Mouse (Mus musculus): ENCODE data around the gene Kank4.
"Not testable (repeated sequence)": the region's sequence is repeated elsewhere in the genome, so short reads cannot be mapped to it uniquely, and the experiment has no call there.

The Kank4 gene

DNA sequence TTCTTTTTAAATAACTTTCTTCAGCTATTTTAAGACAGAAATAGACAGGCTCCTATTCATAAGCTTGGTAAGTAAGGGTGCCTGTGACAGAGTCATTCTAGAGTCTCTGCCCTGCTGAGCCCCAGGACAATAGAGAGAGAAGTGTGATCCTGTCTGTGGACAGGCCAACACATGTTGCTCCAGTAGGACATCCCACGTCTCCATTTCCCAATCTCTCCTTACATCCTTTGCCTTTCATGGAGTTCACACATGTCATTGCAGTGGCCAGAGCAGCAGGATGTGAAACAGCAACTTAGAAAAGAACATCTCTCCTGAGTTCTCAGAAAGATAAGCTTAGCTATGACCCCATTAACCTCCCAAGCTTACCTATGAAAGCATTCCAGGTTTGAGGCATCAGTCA lies 14.4 kb upstream of the Kank4 start:
- DNase-seq (ENCODE audit: low spot score in 2 of 2): no peak

GRCm38 (mm10) chr4:98826701-98827100 lies 9.4 kb upstream of the Kank4 start:
- DNase-seq (ENCODE audit: low spot score in 2 of 2): no peak

GRCm38 (mm10) chr4:98823740-98824139 lies 6.4 kb upstream of the Kank4 start, which contains the start of gene I0C0044D17Rik:
Gene I0C0044D17Rik, minus strand, starts transcription at chr4:98823840.
- DNase-seq (ENCODE audit: low spot score in 2 of 2): not testable (repeated sequence)

DNA sequence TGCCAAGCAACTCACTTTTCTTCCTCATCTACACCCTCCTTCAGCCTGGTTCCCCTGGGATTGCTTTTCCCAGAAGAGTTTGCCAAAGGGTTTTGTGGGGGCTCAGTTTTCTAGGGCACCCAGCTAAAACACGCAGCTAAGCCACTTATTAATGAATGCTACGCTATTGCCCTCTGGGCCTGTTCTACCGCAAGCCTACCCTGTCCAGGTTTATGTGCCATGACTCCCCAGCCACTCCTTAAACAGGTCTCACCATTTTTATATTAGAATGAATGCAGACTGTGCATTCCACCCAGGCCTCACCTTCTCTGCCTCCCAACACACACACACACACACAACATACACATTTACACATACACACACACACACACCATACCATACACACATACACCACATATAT lies 5.7 kb upstream of the Kank4 start:
- no peak for DNase-seq (ENCODE audit: low spot score in 2 of 2)

GRCm38 (mm10) chr4:98822478-98822877 lies 5.1 kb upstream of the Kank4 start:
- DNase-seq (ENCODE audit: low spot score in 2 of 2): no peak

GRCm38 (mm10) chr4:98819216-98819755 lies 1.9 kb upstream of the Kank4 start:
- peak in 1 of 2 experiments; percentile 15 for DNase-seq (ENCODE audit: low spot score in 2 of 2)

- no peak for DNase-seq (ENCODE audit: low spot score in 2 of 2)
Measured at GRCm38 (mm10) chr4:98816807-98817183, 542 bp downstream of the Kank4 start.

DNA sequence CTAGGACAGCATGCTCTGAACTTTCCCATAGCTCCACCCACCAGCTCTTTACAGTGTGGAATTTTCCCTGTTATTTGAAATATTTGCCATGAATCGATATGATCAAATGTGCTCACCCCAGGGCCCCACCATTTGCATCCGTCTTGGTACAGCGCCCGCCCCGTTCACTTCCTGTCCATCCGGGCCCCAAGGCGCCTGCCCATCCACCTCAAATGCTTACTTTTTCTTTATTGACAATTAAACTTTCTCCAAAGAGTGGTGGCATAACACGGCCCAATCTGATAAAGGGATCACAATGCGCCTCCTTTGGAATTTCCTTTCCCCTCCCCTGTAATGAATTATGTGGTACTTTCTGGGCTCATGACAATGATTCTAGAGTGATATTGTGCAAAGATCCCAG lies 11.0 kb downstream of the Kank4 start:
- no peak for DNase-seq (ENCODE audit: low spot score in 2 of 2)

DNA sequence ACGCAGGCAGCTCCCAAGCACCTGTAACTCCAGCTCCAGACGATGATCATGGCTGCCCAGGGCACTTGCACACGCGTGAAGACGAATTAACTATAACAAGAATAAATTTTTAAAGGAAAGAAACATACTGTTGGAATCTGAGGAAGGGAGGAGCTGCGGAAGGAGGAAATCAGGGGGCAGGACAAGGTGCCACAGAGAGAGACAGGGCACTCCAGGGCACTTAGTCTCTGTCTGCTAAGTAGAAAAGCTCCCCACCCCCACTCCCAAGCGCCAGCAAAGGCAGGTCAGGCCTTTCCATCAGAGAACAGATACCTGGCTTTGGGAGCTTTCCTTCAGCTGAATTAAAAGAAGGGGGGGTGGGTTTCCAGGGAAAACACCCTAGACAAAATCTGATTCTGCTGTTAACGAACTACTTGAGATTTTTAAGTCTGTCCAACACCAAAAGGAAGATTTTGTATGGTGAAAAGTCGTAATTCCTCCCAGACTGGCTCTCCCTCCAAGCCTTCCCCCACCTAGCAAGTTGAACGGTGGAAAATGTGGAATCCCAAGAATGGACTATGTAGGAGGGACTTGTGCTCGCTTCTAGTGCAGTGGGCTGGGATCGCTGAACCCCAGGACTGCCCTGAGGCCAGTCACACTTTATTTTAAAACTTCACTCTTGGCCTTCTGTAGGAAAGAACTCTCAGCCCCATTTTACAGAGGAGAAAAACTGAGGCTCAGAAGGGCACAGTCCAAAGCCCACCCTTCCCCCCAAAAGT lies 11.9 kb downstream of the Kank4 start:
- no peak for DNase-seq (ENCODE audit: low spot score in 2 of 2)

DNA sequence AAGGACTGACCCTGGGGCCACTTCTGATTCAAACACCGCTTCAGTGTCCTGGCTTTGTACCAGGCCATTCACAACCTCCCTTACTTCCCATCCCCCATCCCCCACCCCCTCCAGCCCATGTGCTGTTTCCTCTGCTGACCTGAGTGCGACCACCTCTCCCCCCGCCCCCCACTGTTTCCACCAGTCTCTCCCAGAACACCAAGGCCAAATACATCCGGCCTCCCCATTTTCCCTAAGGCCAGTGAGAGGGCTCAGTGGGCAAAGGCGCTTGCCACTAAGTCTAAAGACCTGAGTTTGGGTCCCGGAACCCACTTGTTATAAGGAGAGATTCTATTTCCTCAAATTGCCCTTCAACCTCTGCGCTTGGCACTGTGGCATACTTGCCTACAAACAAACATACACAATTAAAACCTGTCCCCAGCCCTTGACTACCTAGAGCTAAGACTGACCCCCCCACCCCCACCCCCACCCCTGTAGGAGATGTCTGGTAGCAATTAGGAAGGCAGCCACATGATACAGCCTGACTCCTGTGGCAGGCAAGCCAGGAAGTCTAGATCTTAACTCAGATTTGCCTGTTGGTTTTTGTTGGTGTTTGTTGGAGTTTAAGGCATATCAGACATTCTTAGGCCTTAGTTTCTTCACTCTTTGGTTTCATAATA lies 12.7 kb downstream of the Kank4 start:
- no peak for DNase-seq (ENCODE audit: low spot score in 2 of 2)

GRCm38 (mm10) chr4:98801775-98802174 lies 15.6 kb downstream of the Kank4 start:
- no peak for DNase-seq (ENCODE audit: low spot score in 2 of 2)

DNA sequence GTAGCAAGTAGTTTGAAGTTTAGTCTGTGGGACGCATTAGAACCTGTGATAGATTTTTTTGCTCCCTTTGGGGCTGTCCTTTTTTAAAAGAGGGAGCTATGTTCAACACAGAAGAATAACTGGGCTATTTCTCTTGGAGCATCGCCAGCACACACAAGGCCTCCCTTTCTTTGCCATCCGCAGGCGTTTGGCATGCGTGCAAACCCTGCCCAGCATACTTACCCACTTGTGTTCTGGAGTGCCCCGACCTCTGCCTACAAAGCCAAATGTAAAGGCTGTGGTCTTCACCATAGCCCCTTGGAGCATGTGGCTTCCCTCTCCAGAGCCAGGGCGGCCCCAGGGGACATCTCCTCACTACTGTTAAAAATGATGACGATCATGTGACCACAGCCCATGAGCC lies 16.5 kb downstream of the Kank4 start:
- DNase-seq (ENCODE audit: low spot score in 2 of 2): no peak

DNA sequence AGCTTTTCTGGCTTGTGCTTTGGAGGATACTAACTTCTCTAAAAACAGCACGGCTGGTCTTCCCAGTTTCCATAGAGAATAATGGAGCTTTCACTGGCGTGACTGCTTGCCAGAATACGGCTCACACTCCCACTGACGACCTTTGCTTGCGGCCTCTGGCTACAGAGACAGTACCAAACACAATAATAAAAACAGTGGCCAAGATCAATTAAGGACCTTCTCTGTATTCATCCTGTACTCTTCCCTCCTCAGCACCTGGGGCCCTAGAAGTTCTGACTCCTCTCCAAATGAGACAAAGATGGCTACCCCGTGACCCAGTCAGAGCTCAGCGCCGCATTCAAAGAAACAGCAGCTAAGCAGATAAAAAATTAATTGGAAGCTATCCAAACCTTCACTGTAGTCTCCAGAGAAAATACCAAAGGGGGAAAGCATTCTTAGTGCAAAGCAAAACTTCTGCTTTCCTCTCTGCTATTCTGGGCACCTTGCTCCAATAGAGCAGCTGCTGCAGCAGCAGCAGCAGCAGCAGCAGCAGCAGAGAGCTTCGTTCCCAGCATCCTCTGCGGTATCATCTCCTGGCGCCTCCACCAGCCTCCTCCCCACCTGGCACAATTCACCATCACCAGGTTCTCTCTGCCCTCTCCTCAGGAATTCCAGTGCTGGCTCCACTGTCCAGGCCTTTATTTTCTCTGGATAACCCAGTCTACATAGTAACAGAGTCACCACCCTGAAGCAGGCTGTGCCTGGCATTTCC lies 20.6 kb downstream of the Kank4 start:
- DNase-seq (ENCODE audit: low spot score in 2 of 2): peak in 1 of 2 experiments; percentile 21

- DNase-seq (ENCODE audit: low spot score in 2 of 2): peak in 1 of 2 experiments; percentile 6
Measured at GRCm38 (mm10) chr4:98795241-98795640, 22.1 kb downstream of the Kank4 start.

GRCm38 (mm10) chr4:98793486-98793885 lies 23.9 kb downstream of the Kank4 start:
- DNase-seq (ENCODE audit: low spot score in 2 of 2): no peak

GRCm38 (mm10) chr4:98790721-98791120 lies 26.6 kb downstream of the Kank4 start:
- DNase-seq (ENCODE audit: low spot score in 2 of 2): no peak

- DNase-seq (ENCODE audit: low spot score in 2 of 2): no peak
Measured at GRCm38 (mm10) chr4:98789861-98790311, 27.5 kb downstream of the Kank4 start.

- DNase-seq (ENCODE audit: low spot score in 2 of 2): no peak
Measured at GRCm38 (mm10) chr4:98789133-98789765, 28.1 kb downstream of the Kank4 start.

GRCm38 (mm10) chr4:98786281-98786680 lies 31.1 kb downstream of the Kank4 start:
- no peak for DNase-seq (ENCODE audit: low spot score in 2 of 2)

- no peak for DNase-seq (ENCODE audit: low spot score in 2 of 2)
Measured at GRCm38 (mm10) chr4:98785851-98786250, 31.5 kb downstream of the Kank4 start.

DNA sequence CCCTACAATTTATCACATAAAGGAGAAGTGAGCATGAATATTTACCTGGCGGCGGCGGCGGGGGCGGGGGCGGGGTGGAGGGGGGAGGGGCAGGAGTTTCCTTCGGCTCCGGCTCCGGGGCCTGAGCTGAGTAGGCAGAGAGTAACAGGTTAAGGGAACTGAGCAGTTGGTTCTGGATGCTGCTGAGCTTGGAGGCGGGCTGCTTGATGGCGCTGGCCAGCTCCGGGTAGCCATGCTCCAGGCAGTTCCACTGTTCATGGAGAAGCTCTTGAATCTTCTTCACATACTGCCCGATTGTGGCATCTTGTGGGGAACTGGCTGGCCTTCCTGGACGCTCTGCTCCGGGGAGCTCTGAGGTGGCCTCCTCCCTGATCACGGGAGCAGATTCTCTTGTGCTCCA lies 39.1 kb downstream of the Kank4 start:
- no peak for DNase-seq (ENCODE audit: low spot score in 2 of 2)

- no peak for DNase-seq (ENCODE audit: low spot score in 2 of 2)
Measured at GRCm38 (mm10) chr4:98777464-98777863, 39.9 kb downstream of the Kank4 start.
